Mouse (Mus musculus): ENCODE measurements around the gene Lactb. TPM values are rescaled to one million over a fixed set of nuclear protein-coding genes. Genes with fewer than 3 reads are reported as not detected.

Gene Lactb
- 14.2 and 14.8 TPM in 2 replicates for polyA plus RNA-seq (2014; fragmentation: Nextera tagmentation; extraction: Ambion mirVana)

- H3K9ac ChIP-seq (replicated peaks; ENCODE audit: low read length), result peak within 1 kb of the TSS; percentile 80
- H3K36me3 ChIP-seq (ENCODE audit: control insufficient read depth, insufficient read depth, low read length), result peaks cover 9% of the 10 kb centered on the region
- DNase-seq (peak; percentile 97), ATAC-seq (ENCODE audit: low FRiP score, low TSS enrichment) (peak; percentile 97)
- H3K4me2 ChIP-seq (ENCODE audit: low read length), result peak within 1 kb of the TSS; percentile 58
- H3K27me3 ChIP-seq (ENCODE audit: control insufficient read depth, insufficient read depth, low read length), result no peaks in the 10 kb centered on the region
- under 1% methylated on average over 32 of the region's 32 CpGs for WGBS
- no peaks in the 10 kb centered on the region for H3K9me3 ChIP-seq (ENCODE audit: control insufficient read depth, low read length)
- H3K27ac ChIP-seq (replicated peaks; ENCODE audit: low read depth, low read length), result peak within 1 kb of the TSS; percentile 90
- peak within 1 kb of the TSS; percentile 93 for H3K4me3 ChIP-seq (replicated peaks; ENCODE audit: low read depth, low read length)
- H3K4me1 ChIP-seq (ENCODE audit: control insufficient read depth, insufficient read depth, low read length), result peaks cover 9% of the 10 kb centered on the region; the same call in 1 of the 2 replicates
Measured at GRCm38 (mm10) chr9:66975239-66975645, at the start of gene Lactb. Gene Lactb, minus strand, starts transcription at chr9:66975484.

DNA sequence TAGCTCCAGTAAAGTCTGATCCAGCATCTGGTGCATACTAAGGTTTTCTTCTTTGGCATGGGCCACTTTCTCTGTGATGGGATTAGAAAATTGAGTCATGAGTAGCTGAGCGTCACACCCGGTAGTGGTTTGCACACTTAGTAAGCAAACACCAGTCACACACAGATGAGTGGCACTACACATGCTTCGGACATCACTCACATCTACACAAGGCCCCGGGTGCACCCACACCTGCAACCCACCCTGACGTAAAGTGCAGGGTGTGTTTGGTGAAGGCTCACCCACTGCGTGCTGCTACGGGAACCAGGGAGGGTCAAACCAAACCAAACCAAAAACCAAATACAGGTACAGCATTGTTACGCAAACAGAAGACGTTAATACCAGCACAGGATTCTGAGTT is 48.1 kb upstream of the Lactb start:
- no peaks in the 10 kb centered on the region for H3K9me3 ChIP-seq (ENCODE audit: control insufficient read depth, low read length)
- peaks cover 44% of the 10 kb centered on the region for H3K36me3 ChIP-seq (ENCODE audit: control insufficient read depth, insufficient read depth, low read length)
- no peak overlapping the region for H3K9ac ChIP-seq (replicated peaks; ENCODE audit: low read length)
- no peak overlapping the region for H3K4me2 ChIP-seq (ENCODE audit: low read length)
- H3K27ac ChIP-seq (replicated peaks; ENCODE audit: low read depth, low read length), result no peak overlapping the region
- no peaks in the 10 kb centered on the region for H3K4me1 ChIP-seq (ENCODE audit: control insufficient read depth, insufficient read depth, low read length)
- DNase-seq (no peak), ATAC-seq (ENCODE audit: low FRiP score, low TSS enrichment) (no peak)
- no peaks in the 10 kb centered on the region for H3K27me3 ChIP-seq (ENCODE audit: control insufficient read depth, insufficient read depth, low read length)
- no peak overlapping the region for H3K4me3 ChIP-seq (replicated peaks; ENCODE audit: low read depth, low read length)
- 97% methylated on average over 9 of the region's 9 CpGs for WGBS

DNA sequence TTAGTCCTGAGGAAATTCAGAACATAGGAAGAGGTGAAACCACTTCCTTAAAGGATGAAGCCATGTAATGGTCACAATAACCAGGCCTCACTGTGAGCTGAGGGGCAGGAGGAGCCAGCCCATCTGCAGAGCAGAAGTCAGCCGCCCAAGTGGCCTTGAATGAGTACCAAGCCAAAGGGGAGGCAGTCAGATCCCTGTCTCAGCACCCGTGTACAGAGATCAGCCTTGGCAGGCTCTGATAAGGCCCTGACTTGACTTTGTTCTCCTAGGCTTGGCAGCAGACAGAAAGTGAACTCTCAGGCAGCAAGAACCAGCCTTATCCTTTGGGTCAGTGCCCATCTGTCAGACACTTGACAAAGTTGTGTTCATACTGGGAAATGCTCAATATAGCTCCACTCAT is 44.8 kb upstream of the Lactb start:
- 92% methylated on average over 2 of the region's 2 CpGs for WGBS
- no peak overlapping the region for H3K9ac ChIP-seq (replicated peaks; ENCODE audit: low read length)

DNA sequence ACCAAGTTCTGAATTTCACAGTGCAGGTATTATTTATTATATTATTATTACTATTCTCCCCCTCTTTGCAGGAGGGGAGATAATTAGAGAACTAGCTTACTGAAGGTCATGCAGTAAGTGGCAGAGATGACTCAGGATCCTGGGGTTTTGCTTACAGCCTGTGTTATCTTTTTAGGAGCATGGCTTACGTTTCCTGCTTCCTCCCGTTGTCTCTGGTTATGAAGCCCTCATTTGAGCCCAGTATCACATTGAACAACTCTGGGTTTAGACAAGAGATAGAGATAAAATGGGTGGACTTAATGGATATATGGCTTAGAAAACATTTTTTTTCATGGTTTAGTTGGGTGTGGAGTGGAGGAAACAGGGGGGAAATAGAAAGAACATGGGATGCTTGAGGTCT is 38.2 kb upstream of the Lactb start:
- H3K4me2 ChIP-seq (ENCODE audit: low read length), result no peak overlapping the region
- 83% methylated on average over 2 of the region's 2 CpGs for WGBS
- H3K9me3 ChIP-seq (ENCODE audit: control insufficient read depth, low read length), result no peaks in the 10 kb centered on the region
- no peaks in the 10 kb centered on the region for H3K4me1 ChIP-seq (ENCODE audit: control insufficient read depth, insufficient read depth, low read length)
- no peaks in the 10 kb centered on the region for H3K36me3 ChIP-seq (ENCODE audit: control insufficient read depth, insufficient read depth, low read length)
- DNase-seq (no peak), ATAC-seq (ENCODE audit: low FRiP score, low TSS enrichment) (no peak)
- H3K9ac ChIP-seq (replicated peaks; ENCODE audit: low read length), result no peak overlapping the region
- no peak overlapping the region for H3K4me3 ChIP-seq (replicated peaks; ENCODE audit: low read depth, low read length)
- no peak overlapping the region for H3K27ac ChIP-seq (replicated peaks; ENCODE audit: low read depth, low read length)
- H3K27me3 ChIP-seq (ENCODE audit: control insufficient read depth, insufficient read depth, low read length), result no peaks in the 10 kb centered on the region

More for the DNA sequence above, 44.8 kb upstream of the Lactb start:
- no peaks in the 10 kb centered on the region for H3K9me3 ChIP-seq (ENCODE audit: control insufficient read depth, low read length)
- no peak overlapping the region for H3K4me2 ChIP-seq (ENCODE audit: low read length)
- ATAC-seq (ENCODE audit: low FRiP score, low TSS enrichment) (no peak), DNase-seq (no peak)
- no peaks in the 10 kb centered on the region for H3K27me3 ChIP-seq (ENCODE audit: control insufficient read depth, insufficient read depth, low read length)
- H3K27ac ChIP-seq (replicated peaks; ENCODE audit: low read depth, low read length), result no peak overlapping the region
- H3K4me3 ChIP-seq (replicated peaks; ENCODE audit: low read depth, low read length), result no peak overlapping the region
- H3K36me3 ChIP-seq (ENCODE audit: control insufficient read depth, insufficient read depth, low read length), result peaks cover 20% of the 10 kb centered on the region; the same call in 1 of the 2 replicates
- no peaks in the 10 kb centered on the region for H3K4me1 ChIP-seq (ENCODE audit: control insufficient read depth, insufficient read depth, low read length)

- H3K36me3 ChIP-seq (ENCODE audit: control insufficient read depth, insufficient read depth, low read length), result no peaks in the 10 kb centered on the region
- H3K9ac ChIP-seq (replicated peaks; ENCODE audit: low read length), result no peak overlapping the region
- ATAC-seq (ENCODE audit: low FRiP score, low TSS enrichment) (no peak), DNase-seq (peak; percentile 12)
- H3K27me3 ChIP-seq (ENCODE audit: control insufficient read depth, insufficient read depth, low read length), result no peaks in the 10 kb centered on the region
- no peaks in the 10 kb centered on the region for H3K9me3 ChIP-seq (ENCODE audit: control insufficient read depth, low read length)
- no peak overlapping the region for H3K27ac ChIP-seq (replicated peaks; ENCODE audit: low read depth, low read length)
- WGBS, result 48% methylated on average over 3 of the region's 3 CpGs
- no peak overlapping the region for H3K4me3 ChIP-seq (replicated peaks; ENCODE audit: low read depth, low read length)
- no peak overlapping the region for H3K4me2 ChIP-seq (ENCODE audit: low read length)
- H3K4me1 ChIP-seq (ENCODE audit: control insufficient read depth, insufficient read depth, low read length), result no peaks in the 10 kb centered on the region
Measured at GRCm38 (mm10) chr9:67012470-67012869, 37.2 kb upstream of the Lactb start.

DNA sequence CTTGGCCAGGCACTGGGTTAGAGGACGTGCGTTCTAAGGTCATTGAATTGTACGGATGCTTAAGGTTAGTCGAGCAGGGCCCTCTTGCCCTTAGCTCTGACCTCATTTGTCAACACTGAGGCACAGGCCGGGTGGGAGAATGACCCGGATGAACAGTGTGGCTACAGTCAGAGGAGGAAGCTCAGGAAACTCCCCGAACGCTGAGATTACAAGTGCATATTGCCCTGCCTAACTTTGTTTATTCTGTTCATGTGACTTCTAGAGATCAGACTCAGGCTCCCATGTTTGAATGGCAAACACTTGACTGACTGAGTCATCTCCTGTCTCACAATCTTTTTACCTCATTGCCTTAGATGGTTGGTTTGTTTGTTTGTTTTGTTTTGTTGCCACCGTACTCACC is 36.2 kb upstream of the Lactb start:
- H3K36me3 ChIP-seq (ENCODE audit: control insufficient read depth, insufficient read depth, low read length), result no peaks in the 10 kb centered on the region
- H3K4me2 ChIP-seq (ENCODE audit: low read length), result no peak overlapping the region
- WGBS, result 90% methylated on average over 9 of the region's 9 CpGs
- no peaks in the 10 kb centered on the region for H3K9me3 ChIP-seq (ENCODE audit: control insufficient read depth, low read length)
- ATAC-seq (ENCODE audit: low FRiP score, low TSS enrichment), result no peak
- no peak overlapping the region for H3K9ac ChIP-seq (replicated peaks; ENCODE audit: low read length)
- H3K4me1 ChIP-seq (ENCODE audit: control insufficient read depth, insufficient read depth, low read length), result no peaks in the 10 kb centered on the region
- H3K4me3 ChIP-seq (replicated peaks; ENCODE audit: low read depth, low read length), result no peak overlapping the region
- H3K27ac ChIP-seq (replicated peaks; ENCODE audit: low read depth, low read length), result no peak overlapping the region
- DNase-seq, result no peak
- no peaks in the 10 kb centered on the region for H3K27me3 ChIP-seq (ENCODE audit: control insufficient read depth, insufficient read depth, low read length)

DNA sequence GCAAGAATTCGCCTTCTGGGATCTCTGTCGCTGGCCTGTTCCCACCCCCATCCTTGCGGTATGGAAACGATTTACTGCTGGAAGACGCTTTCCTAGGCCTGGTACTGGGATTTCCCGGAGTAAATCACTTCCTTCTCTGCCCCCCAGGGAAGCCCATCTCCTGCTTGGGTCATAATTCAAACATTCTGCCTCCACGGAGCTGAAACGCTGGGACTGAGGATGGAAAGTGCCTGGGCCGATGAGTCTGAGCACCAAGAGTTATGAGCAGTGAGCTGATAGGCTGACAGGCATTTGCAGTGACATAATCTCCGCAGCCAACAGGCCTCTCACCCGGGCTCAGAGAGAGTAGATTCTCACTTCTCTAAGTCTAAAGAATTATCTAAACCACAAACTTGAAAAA is 33.5 kb upstream of the Lactb start:
- H3K27ac ChIP-seq (replicated peaks; ENCODE audit: low read depth, low read length), result no peak overlapping the region
- no peak for DNase-seq
- H3K4me3 ChIP-seq (replicated peaks; ENCODE audit: low read depth, low read length), result no peak overlapping the region
- H3K9me3 ChIP-seq (ENCODE audit: control insufficient read depth, low read length), result no peaks in the 10 kb centered on the region
- H3K4me1 ChIP-seq (ENCODE audit: control insufficient read depth, insufficient read depth, low read length), result no peaks in the 10 kb centered on the region
- no peaks in the 10 kb centered on the region for H3K36me3 ChIP-seq (ENCODE audit: control insufficient read depth, insufficient read depth, low read length)
- no peak overlapping the region for H3K4me2 ChIP-seq (ENCODE audit: low read length)
- no peak overlapping the region for H3K9ac ChIP-seq (replicated peaks; ENCODE audit: low read length)
- ATAC-seq (ENCODE audit: low FRiP score, low TSS enrichment), result no peak
- WGBS, result 63% methylated on average over 11 of the region's 11 CpGs
- no peaks in the 10 kb centered on the region for H3K27me3 ChIP-seq (ENCODE audit: control insufficient read depth, insufficient read depth, low read length)

DNA sequence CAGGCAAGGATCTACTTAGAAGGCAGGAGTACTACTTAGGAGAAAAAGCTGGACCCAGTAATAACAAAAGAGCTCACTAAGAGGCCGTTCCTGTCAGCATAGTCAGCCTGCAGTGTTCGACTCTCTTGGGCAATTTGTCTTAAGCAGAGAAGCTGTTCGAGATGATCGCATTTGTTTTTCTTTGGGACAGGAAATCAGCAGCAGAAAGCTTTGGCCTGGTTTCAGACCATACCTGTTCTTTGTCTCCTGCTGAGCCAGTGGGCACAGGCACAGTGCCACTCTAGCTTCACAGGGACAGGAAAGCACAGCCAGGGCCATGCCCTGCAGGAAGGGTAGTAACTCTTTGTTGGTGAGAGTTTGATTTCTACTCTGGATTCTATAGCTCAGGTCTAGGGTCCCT is 31.1 kb upstream of the Lactb start:
- H3K9me3 ChIP-seq (ENCODE audit: control insufficient read depth, low read length), result no peaks in the 10 kb centered on the region
- WGBS, result 72% methylated on average over 4 of the region's 4 CpGs
- ATAC-seq (ENCODE audit: low FRiP score, low TSS enrichment) (no peak), DNase-seq (no peak)
- H3K27me3 ChIP-seq (ENCODE audit: control insufficient read depth, insufficient read depth, low read length), result no peaks in the 10 kb centered on the region
- no peaks in the 10 kb centered on the region for H3K36me3 ChIP-seq (ENCODE audit: control insufficient read depth, insufficient read depth, low read length)
- no peaks in the 10 kb centered on the region for H3K4me1 ChIP-seq (ENCODE audit: control insufficient read depth, insufficient read depth, low read length)
- no peak overlapping the region for H3K27ac ChIP-seq (replicated peaks; ENCODE audit: low read depth, low read length)
- no peak overlapping the region for H3K4me2 ChIP-seq (ENCODE audit: low read length)
- H3K9ac ChIP-seq (replicated peaks; ENCODE audit: low read length), result no peak overlapping the region
- H3K4me3 ChIP-seq (replicated peaks; ENCODE audit: low read depth, low read length), result no peak overlapping the region

DNA sequence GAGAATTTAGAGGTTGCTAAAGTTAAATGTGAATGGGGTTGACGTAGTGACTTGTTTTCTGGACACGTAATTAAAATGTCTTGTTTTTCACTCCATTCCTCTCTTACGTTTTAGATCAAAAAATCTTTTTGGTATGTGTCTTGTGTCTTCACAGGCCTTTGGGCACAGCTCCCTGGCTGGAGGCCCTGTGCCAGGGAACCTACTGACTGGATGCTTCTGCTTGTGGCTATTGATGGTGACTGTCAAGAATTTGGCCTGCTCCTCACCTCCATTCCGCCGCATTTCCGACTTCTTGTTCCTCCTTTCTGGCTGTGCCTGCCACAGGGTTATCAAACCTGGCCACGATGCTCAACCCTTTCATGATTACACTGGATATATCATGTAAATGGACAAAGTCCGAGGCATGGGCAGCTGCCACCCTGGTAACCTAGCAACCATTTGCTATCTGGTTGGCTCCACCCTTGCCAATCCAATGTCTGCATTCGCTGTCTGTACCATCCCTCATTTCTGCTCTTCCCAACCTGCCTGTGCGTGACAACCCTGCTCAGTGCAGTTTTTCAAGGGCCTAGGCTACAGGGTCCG is 30.0 kb upstream of the Lactb start:
- no peak overlapping the region for H3K4me2 ChIP-seq (ENCODE audit: low read length)
- no peak overlapping the region for H3K4me3 ChIP-seq (replicated peaks; ENCODE audit: low read depth, low read length)
- H3K27ac ChIP-seq (replicated peaks; ENCODE audit: low read depth, low read length), result no peak overlapping the region
- no peaks in the 10 kb centered on the region for H3K9me3 ChIP-seq (ENCODE audit: control insufficient read depth, low read length)
- peak; percentile 28 for DNase-seq
- H3K36me3 ChIP-seq (ENCODE audit: control insufficient read depth, insufficient read depth, low read length), result no peaks in the 10 kb centered on the region
- H3K4me1 ChIP-seq (ENCODE audit: control insufficient read depth, insufficient read depth, low read length), result no peaks in the 10 kb centered on the region
- no peak for ATAC-seq (ENCODE audit: low FRiP score, low TSS enrichment)
- no peaks in the 10 kb centered on the region for H3K27me3 ChIP-seq (ENCODE audit: control insufficient read depth, insufficient read depth, low read length)
- H3K9ac ChIP-seq (replicated peaks; ENCODE audit: low read length), result no peak overlapping the region; the same call in 1 of the 2 replicates
- WGBS, result 72% methylated on average over 11 of the region's 11 CpGs

All from midbrain, embryonic 14.5 days (tissue).